ENCODE assay signal across 8 mouse cellular contexts in the genomic region with DNA sequence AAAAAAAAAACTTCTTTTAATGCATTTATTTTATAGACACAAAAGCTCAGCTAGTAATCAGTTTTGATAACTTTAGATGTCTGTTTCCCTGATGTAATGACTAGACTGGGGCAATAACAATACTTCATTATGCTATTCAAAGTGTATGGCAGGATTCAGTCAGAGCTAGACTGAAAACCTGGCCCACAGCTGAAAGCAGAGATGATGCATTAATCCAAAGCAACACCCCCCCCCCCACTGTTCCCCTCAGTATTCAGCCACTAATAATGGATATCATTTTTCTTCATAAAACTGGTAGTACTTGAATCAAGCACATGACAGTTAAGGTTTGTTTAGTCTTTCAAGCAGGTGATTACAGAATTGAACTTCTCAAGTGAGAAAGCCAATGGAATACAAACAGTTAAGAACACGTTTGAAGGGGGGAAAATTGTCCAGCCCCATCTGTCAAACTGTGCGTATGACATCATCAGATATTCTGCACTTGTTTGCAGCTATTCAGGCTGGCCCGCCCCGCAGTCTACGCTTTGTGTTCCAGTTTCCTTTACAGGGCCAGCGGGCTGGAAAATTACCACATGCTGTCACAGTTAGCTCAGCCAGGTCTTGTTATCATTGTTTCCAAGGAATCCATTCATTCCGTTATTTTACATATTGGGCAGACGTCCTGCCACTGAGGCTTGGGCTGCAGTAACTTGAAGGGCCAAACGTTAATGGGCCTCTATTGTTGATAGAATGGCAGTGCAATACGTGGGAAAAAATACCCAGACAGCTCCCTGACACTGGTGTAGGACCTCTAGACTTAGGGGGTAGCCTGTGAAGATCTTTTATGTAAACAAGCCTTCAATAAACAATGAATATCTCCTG.
DNase-seq lines count a peak whose midpoint lies in the region; ATAC-seq and TF ChIP-seq lines count a peak whose summit lies in the region.

No protein-coding gene starts in this region.

- no peak overlapping the region for H3K27ac ChIP-seq in gastrocnemius, adult 2 months
- H3K27ac ChIP-seq in embryonic facial prominence, embryonic 12.5 days, result no peak overlapping the region
- peak overlapping the region; percentile 75 for H3K27ac ChIP-seq in hindbrain, embryonic 14.5 days
- H3K27ac ChIP-seq in kidney, embryonic 16.5 days (ENCODE audit: low read length), result no peak overlapping the region

- H3K4me2 ChIP-seq in embryonic facial prominence, embryonic 12.5 days (replicated peaks), result no peak overlapping the region
- H3K4me2 ChIP-seq in hindbrain, embryonic 14.5 days (replicated peaks), result no peak overlapping the region; the same call in 1 of the 2 replicates
- no peak overlapping the region for H3K4me2 ChIP-seq in kidney, embryonic 16.5 days (replicated peaks; ENCODE audit: low read depth, low read length)

- no peaks in the 10 kb centered on the region for H3K4me1 ChIP-seq in embryonic facial prominence, embryonic 12.5 days
- H3K4me1 ChIP-seq in hindbrain, embryonic 14.5 days (replicated peaks; ENCODE audit: control insufficient read depth, insufficient read depth, low read length), result peaks cover 18% of the 10 kb centered on the region
- no peaks in the 10 kb centered on the region for H3K4me1 ChIP-seq in kidney, embryonic 16.5 days (ENCODE audit: insufficient read depth, low read length)

- no peak overlapping the region for H3K4me3 ChIP-seq in gastrocnemius, adult 2 months
- no peak overlapping the region for H3K4me3 ChIP-seq in embryonic facial prominence, embryonic 12.5 days
- H3K4me3 ChIP-seq in hindbrain, embryonic 14.5 days (replicated peaks; ENCODE audit: low read length), result no peak overlapping the region
- no peak overlapping the region for H3K4me3 ChIP-seq in kidney, embryonic 16.5 days (ENCODE audit: low read length)

- H3K36me3 ChIP-seq in embryonic facial prominence, embryonic 12.5 days, result no peaks in the 10 kb centered on the region
- no peaks in the 10 kb centered on the region for H3K36me3 ChIP-seq in hindbrain, embryonic 14.5 days (replicated peaks; ENCODE audit: control insufficient read depth, insufficient read depth)
- H3K36me3 ChIP-seq in kidney, embryonic 16.5 days (ENCODE audit: insufficient read depth, low read length), result no peaks in the 10 kb centered on the region

- ATAC-seq in embryonic facial prominence, embryonic 12.5 days (ENCODE audit: insufficient number of reproducible peaks, insufficient read depth, low FRiP score, low TSS enrichment), result peak; percentile 88
- peak; percentile 95 for ATAC-seq in hindbrain, embryonic 14.5 days (ENCODE audit: low FRiP score)
- no peak for ATAC-seq in kidney, embryonic 16.5 days (ENCODE audit: low FRiP score, low TSS enrichment)

- no peak for TF ChIP-seq CTCF in gastrocnemius, adult 2 months (IDR thresholded peaks at IDR 0.05)

- WGBS in embryonic facial prominence, embryonic 12.5 days, result 33% methylated on average over 10 of the region's 10 CpGs
- WGBS in hindbrain, embryonic 14.5 days, result 3% methylated on average over 10 of the region's 10 CpGs
- WGBS in kidney, embryonic 16.5 days, result 47% methylated on average over 10 of the region's 10 CpGs

- no peaks in the 10 kb centered on the region for H3K27me3 ChIP-seq in embryonic facial prominence, embryonic 12.5 days
- no peaks in the 10 kb centered on the region for H3K27me3 ChIP-seq in hindbrain, embryonic 14.5 days (ENCODE audit: control insufficient read depth, insufficient read depth, low read length)
- H3K27me3 ChIP-seq in kidney, embryonic 16.5 days (ENCODE audit: insufficient read depth, low read length), result no peaks in the 10 kb centered on the region

- H3K9ac ChIP-seq in embryonic facial prominence, embryonic 12.5 days, result no peak overlapping the region
- H3K9ac ChIP-seq in hindbrain, embryonic 14.5 days, result no peak overlapping the region
- no peak overlapping the region for H3K9ac ChIP-seq in kidney, embryonic 16.5 days (replicated peaks; ENCODE audit: low read length)

- H3K9me3 ChIP-seq in embryonic facial prominence, embryonic 12.5 days, result no peaks in the 10 kb centered on the region
- no peaks in the 10 kb centered on the region for H3K9me3 ChIP-seq in hindbrain, embryonic 14.5 days (ENCODE audit: control insufficient read depth, low read length)
- no peaks in the 10 kb centered on the region for H3K9me3 ChIP-seq in kidney, embryonic 16.5 days (ENCODE audit: low read length)

- intact Hi-C loops in gastrocnemius, adult 2 months (cut with DNase I), result no loop called here

- DNase-seq in gastrocnemius, adult 2 months, result peak; percentile 15
- DNase-seq in gastrocnemius, postnatal 4 days (ENCODE audit: low spot score in 2 of 2), result no peak
- peak; percentile 85 for DNase-seq in hindbrain, embryonic 14.5 days (ENCODE audit: low spot score)
- peak; percentile 13 for DNase-seq in lung, postnatal 14 days
- peak; percentile 11 for DNase-seq in right cerebral cortex, postnatal 25 days
- DNase-seq in thymus, adult 18-20 months, result no peak

Comparison
In these comparisons a context has a peak if more than half of its experiments do, and no peak if none do; other contexts are left out.
1. DNase-seq: peak in gastrocnemius, adult 2 months (single experiment), hindbrain, embryonic 14.5 days (single experiment), lung, postnatal 14 days (single experiment) and right cerebral cortex, postnatal 25 days (single experiment); none in gastrocnemius, postnatal 4 days (0 of 2) and thymus, adult 18-20 months (0 of 2).